Mouse (Mus musculus): ENCODE data around the gene Prc1. TPM values are rescaled to one million over a fixed set of nuclear protein-coding genes. Genes with fewer than 3 reads are reported as not detected.

The Prc1 gene
- polyA plus RNA-seq, 1 experiment, result 1.0 TPM

DNA sequence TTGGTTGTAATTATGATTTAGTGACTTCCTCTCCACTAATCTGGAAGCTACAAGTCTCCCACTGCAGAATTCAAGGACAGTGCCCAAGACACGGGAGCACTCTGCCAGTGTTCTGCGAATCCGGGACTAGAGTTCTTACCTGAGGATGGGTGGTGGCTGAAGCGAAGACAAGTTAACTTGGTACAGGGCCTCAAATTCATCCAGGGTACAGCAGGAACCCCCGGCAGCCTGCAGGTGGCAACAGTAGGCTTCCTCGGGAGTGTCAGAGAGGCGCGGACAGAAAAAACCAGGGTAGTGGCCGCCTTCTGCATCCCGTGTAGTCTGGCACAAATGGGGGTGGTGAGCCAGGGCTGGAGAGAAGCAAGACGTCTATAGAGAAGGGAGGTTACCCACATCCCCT is 46.5 kb downstream of the Prc1 start, which contains the start of gene Unc45a:
Unc45a (minus strand) TSS at position 213 of the 400 bp plus-strand sequence.
- 3% methylated on average over 11 of the region's 11 CpGs for WGBS
- no peaks in the 10 kb centered on the region for H3K27me3 ChIP-seq (ENCODE audit: control insufficient read depth, insufficient read depth, low read length)
- peaks cover 21% of the 10 kb centered on the region for H3K4me1 ChIP-seq (ENCODE audit: control insufficient read depth, insufficient read depth, low read length)
- DNase-seq, result peak; percentile 73 to 77
- H3K4me3 ChIP-seq (replicated peaks; ENCODE audit: insufficient read depth, low read depth, low read length), result peak within 1 kb of the TSS; percentile 82
- TF ChIP-seq CTCF (IDR thresholded peaks at IDR 0.05; ENCODE audit: borderline replicate concordance, insufficient read depth, low read depth, low read length) (peak; percentile 56), POLR2A (IDR thresholded peaks at IDR 0.05; ENCODE audit: borderline replicate concordance, insufficient read depth, low read length) (no peak)
- H3K27ac ChIP-seq (ENCODE audit: insufficient read depth, low read length), result peak within 1 kb of the TSS; percentile 74

GRCm38 (mm10) chr7:80341793-80342192 is 47.5 kb downstream of the Prc1 start:
- Histone ChIP-seq H3K27ac (ENCODE audit: insufficient read depth, low read length) (no peak overlapping the region), H3K4me1 (ENCODE audit: control insufficient read depth, insufficient read depth, low read length) (peaks cover 13% of the 10 kb centered on the region), H3K27me3 (ENCODE audit: control insufficient read depth, insufficient read depth, low read length) (no peaks in the 10 kb centered on the region), H3K4me3 (replicated peaks; ENCODE audit: insufficient read depth, low read depth, low read length) (no peak overlapping the region)
- TF ChIP-seq CTCF (IDR thresholded peaks at IDR 0.05; ENCODE audit: borderline replicate concordance, insufficient read depth, low read depth, low read length), result no peak
- DNase-seq, result no peak
- 67% methylated on average over 7 of the region's 7 CpGs for WGBS

DNA sequence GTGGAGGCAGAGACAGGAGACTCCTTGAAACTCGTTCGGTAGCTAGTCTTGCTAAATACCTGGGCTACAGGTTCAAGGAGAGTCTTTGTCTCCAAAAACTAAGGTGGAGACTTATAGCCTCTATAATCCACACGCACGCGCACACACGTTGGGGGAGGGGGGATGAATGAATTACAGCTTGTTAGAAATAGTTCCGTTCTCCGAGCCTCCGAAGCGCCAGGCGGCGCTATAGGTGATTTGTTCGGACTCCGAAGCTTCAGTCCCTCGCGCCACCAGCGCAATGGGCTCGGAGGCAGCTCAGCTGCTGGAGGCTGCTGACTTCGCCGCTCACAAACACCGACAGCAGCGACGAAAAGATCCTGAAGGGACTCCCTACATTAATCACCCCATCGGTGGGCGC is 48.6 kb downstream of the Prc1 start, which contains the start of gene Hddc3:
Hddc3 (plus strand) TSS at position 247 of the 400 bp plus-strand sequence.
- peak; percentile 94 to 97 for DNase-seq
- Histone ChIP-seq H3K4me3 (replicated peaks; ENCODE audit: insufficient read depth, low read depth, low read length) (peak within 1 kb of the TSS; percentile 68), H3K4me1 (ENCODE audit: control insufficient read depth, insufficient read depth, low read length) (peaks cover 9% of the 10 kb centered on the region), H3K27me3 (ENCODE audit: control insufficient read depth, insufficient read depth, low read length) (no peaks in the 10 kb centered on the region), H3K27ac (ENCODE audit: insufficient read depth, low read length) (peak within 1 kb of the TSS; percentile 78)
- 1% methylated on average over 25 of the region's 25 CpGs for WGBS
- TF ChIP-seq CTCF (IDR thresholded peaks at IDR 0.05; ENCODE audit: borderline replicate concordance, insufficient read depth, low read depth, low read length) (peak; percentile 81), POLR2A (IDR thresholded peaks at IDR 0.05; ENCODE audit: borderline replicate concordance, insufficient read depth, low read length) (peak; percentile 95)

- peak overlapping the region; percentile 78 for H3K27ac ChIP-seq (ENCODE audit: insufficient read depth, low read length)
- WGBS, result 26% methylated on average over 19 of the region's 19 CpGs
- no peaks in the 10 kb centered on the region for H3K27me3 ChIP-seq (ENCODE audit: control insufficient read depth, insufficient read depth, low read length)
- TF ChIP-seq POLR2A (IDR thresholded peaks at IDR 0.05; ENCODE audit: borderline replicate concordance, insufficient read depth, low read length), result no peak
- no peak for TF ChIP-seq CTCF (IDR thresholded peaks at IDR 0.05; ENCODE audit: borderline replicate concordance, insufficient read depth, low read depth, low read length)
- H3K4me3 ChIP-seq (replicated peaks; ENCODE audit: insufficient read depth, low read depth, low read length), result peak overlapping the region; percentile 68
- H3K4me1 ChIP-seq (ENCODE audit: control insufficient read depth, insufficient read depth, low read length), result peaks cover 9% of the 10 kb centered on the region
- DNase-seq, result no peak
Measured at GRCm38 (mm10) chr7:80343270-80344018, 49.2 kb downstream of the Prc1 start.

- no peak for TF ChIP-seq POLR2A (IDR thresholded peaks at IDR 0.05; ENCODE audit: borderline replicate concordance, insufficient read depth, low read length)
- TF ChIP-seq CTCF (IDR thresholded peaks at IDR 0.05; ENCODE audit: borderline replicate concordance, insufficient read depth, low read depth, low read length), result no peak
- H3K27ac ChIP-seq (ENCODE audit: insufficient read depth, low read length), result no peak overlapping the region
- WGBS, result 84% methylated on average over 9 of the region's 9 CpGs
- H3K27me3 ChIP-seq (ENCODE audit: control insufficient read depth, insufficient read depth, low read length), result no peaks in the 10 kb centered on the region
- no peak for DNase-seq
- H3K4me1 ChIP-seq (ENCODE audit: control insufficient read depth, insufficient read depth, low read length), result peaks cover 9% of the 10 kb centered on the region
- H3K4me3 ChIP-seq (replicated peaks; ENCODE audit: insufficient read depth, low read depth, low read length), result no peak overlapping the region
Measured at GRCm38 (mm10) chr7:80346173-80346572, 51.9 kb downstream of the Prc1 start.

GRCm38 (mm10) chr7:80346830-80347229 is 52.6 kb downstream of the Prc1 start:
- 30% methylated on average over 5 of the region's 5 CpGs for WGBS
- TF ChIP-seq CTCF (IDR thresholded peaks at IDR 0.05; ENCODE audit: borderline replicate concordance, insufficient read depth, low read depth, low read length) (no peak), POLR2A (IDR thresholded peaks at IDR 0.05; ENCODE audit: borderline replicate concordance, insufficient read depth, low read length) (no peak)
- Histone ChIP-seq H3K27me3 (ENCODE audit: control insufficient read depth, insufficient read depth, low read length) (no peaks in the 10 kb centered on the region), H3K27ac (ENCODE audit: insufficient read depth, low read length) (no peak overlapping the region), H3K4me3 (replicated peaks; ENCODE audit: insufficient read depth, low read depth, low read length) (no peak overlapping the region), H3K4me1 (ENCODE audit: control insufficient read depth, insufficient read depth, low read length) (peaks cover 9% of the 10 kb centered on the region)
- no peak for DNase-seq

DNA sequence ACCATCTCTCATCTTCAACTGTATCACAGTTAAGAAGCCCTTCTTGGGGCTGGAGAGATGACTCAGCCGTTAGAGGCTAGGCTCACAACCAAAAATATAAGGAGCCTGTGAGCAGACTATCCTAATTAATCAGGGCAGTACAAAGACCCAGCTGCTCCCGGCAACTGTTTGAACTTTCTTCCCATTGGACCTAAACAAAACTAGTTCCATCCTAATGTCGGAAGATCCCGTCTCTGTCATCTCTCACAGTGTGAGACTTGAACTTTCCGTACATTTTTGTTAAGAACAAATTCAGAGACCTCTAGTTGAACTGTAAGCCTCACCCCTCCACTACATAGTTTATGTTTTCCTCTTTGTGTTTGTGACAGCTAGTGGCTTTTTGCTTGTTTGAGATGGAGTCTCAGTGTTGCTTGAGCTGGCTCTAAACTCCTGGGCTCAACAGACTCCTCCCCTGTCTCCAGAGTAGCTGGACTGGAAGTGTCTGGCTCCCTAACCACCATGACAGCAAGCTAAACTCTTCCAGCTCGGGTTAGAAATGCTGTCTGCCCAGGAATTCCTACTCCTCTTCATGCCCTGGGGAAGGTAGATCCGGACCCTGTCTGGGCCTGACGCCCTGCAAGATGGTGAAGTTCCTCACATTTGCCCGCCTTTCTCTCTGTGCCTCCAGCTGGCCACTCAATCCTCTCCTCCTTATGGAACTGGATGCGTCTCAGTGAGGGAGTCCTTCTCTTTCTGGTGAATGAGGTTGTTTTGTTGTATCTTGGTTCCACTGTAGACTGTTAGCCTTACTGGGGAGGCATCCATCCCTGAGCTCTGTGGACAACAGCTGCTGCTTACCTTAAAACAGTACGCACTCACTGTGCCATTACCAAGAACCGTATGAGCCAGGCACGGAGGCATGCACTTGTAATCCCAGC is 53.7 kb downstream of the Prc1 start:
- Histone ChIP-seq H3K27me3 (ENCODE audit: control insufficient read depth, insufficient read depth, low read length) (no peaks in the 10 kb centered on the region), H3K27ac (ENCODE audit: insufficient read depth, low read length) (no peak overlapping the region), H3K4me3 (replicated peaks; ENCODE audit: insufficient read depth, low read depth, low read length) (no peak overlapping the region), H3K4me1 (ENCODE audit: control insufficient read depth, insufficient read depth, low read length) (peaks cover 6% of the 10 kb centered on the region)
- no peak for TF ChIP-seq POLR2A (IDR thresholded peaks at IDR 0.05; ENCODE audit: borderline replicate concordance, insufficient read depth, low read length)
- TF ChIP-seq CTCF (IDR thresholded peaks at IDR 0.05; ENCODE audit: borderline replicate concordance, insufficient read depth, low read depth, low read length), result no peak
- DNase-seq, result no peak
- WGBS, result 55% methylated on average over 13 of the region's 13 CpGs

All from cerebellum, adult 2 months (tissue).